Mouse (Mus musculus) ES-Bruce4 (cell line): ENCODE results near the gene Igfbp6.

ENCODE experiments used
- CTCF ChIP-seq: IDR thresholded peaks from one replicate; pipeline ENCODE4 v1.8.1; 2011; ENCODE audit warnings: low read depth, low read length
- EP300 ChIP-seq: IDR thresholded peaks from 2 replicates; pipeline ENCODE4 v1.6.1; 2011; ENCODE audit warnings: low read depth, low read length; ENCODE audit not compliant: insufficient read depth
- POLR2A ChIP-seq: IDR thresholded peaks from one replicate; pipeline ENCODE4 v1.8.1; 2011; ENCODE audit warnings: low read length; ENCODE audit not compliant: insufficient read depth

DNA sequence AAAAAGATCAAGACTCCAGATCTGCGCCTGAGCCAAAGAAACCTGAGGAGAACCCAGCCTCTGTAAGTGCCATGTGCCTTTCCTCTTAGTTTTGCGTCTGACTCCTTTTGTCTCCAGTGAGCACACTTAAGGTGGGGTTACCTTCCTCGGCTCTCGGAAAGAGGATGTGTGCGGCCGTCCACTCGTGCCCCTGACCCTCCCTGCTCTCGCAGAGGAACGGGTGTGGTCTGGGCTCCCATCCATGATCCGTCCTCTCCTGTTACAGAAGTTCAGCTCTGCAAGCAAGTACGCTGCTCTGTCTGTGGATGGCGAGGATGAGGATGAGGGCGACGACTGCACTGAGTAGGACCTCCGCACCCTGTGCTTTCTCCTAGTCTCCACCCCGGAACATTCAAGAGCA, 49.2 kb upstream of the Igfbp6 start:
- TF ChIP-seq POLR2A (no peak), CTCF (no peak), EP300 (no peak)
